ENCODE assay signal across 9 mouse cellular contexts in genomic region chr13:105147795-105148418, GRCm38 (mm10).
DNase-seq lines count a peak whose midpoint lies in the region; ATAC-seq lines count a peak whose summit lies in the region.
"Had no signal": no experiment of that assay in that cellular context is flagged by ENCODE, and none has a peak within 500 bp of the region (broad histone marks: within the 10 kb centered on the region; RNA-seq: fewer than 3 reads in every experiment).

No protein-coding gene starts in this region.

- no peak overlapping the region for H3K27ac ChIP-seq in kidney, embryonic 15.5 days
- no peak overlapping the region for H3K27ac ChIP-seq in neural tube, embryonic 12.5 days
- H3K27ac ChIP-seq in hindbrain, embryonic 16.5 days (ENCODE audit: low read depth, low read length) = no peak overlapping the region

- no peaks in the 10 kb centered on the region for H3K36me3 ChIP-seq in kidney, embryonic 15.5 days
- no peaks in the 10 kb centered on the region for H3K36me3 ChIP-seq in neural tube, embryonic 12.5 days
- no peaks in the 10 kb centered on the region for H3K36me3 ChIP-seq in hindbrain, embryonic 16.5 days (ENCODE audit: control insufficient read depth, insufficient read depth, low read length)

- no peaks in the 10 kb centered on the region for H3K27me3 ChIP-seq in kidney, embryonic 15.5 days
- no peaks in the 10 kb centered on the region for H3K27me3 ChIP-seq in neural tube, embryonic 12.5 days (replicated peaks)
- H3K27me3 ChIP-seq in hindbrain, embryonic 16.5 days (replicated peaks; ENCODE audit: control insufficient read depth, insufficient read depth, low read length) = no peaks in the 10 kb centered on the region

- H3K9me3 ChIP-seq in kidney, embryonic 15.5 days (replicated peaks) = no peaks in the 10 kb centered on the region
- no peaks in the 10 kb centered on the region for H3K9me3 ChIP-seq in neural tube, embryonic 12.5 days
- H3K9me3 ChIP-seq in hindbrain, embryonic 16.5 days (ENCODE audit: control insufficient read depth, low read length) = no peaks in the 10 kb centered on the region

- WGBS in kidney, embryonic 15.5 days = 61% methylated on average over 4 of the region's 4 CpGs
- WGBS in neural tube, embryonic 12.5 days = 51% methylated on average over 4 of the region's 4 CpGs
- 54% methylated on average over 4 of the region's 4 CpGs for WGBS in hindbrain, embryonic 16.5 days

- peaks cover 2% of the 10 kb centered on the region; the same call in 1 of the 2 replicates for H3K4me1 ChIP-seq in kidney, embryonic 15.5 days
- H3K4me1 ChIP-seq in neural tube, embryonic 12.5 days = no peaks in the 10 kb centered on the region
- H3K4me1 ChIP-seq in hindbrain, embryonic 16.5 days (ENCODE audit: control insufficient read depth, insufficient read depth, low read depth, low read length) = no peaks in the 10 kb centered on the region

- H3K4me2 ChIP-seq in kidney, embryonic 15.5 days = no peak overlapping the region
- no peak overlapping the region for H3K4me2 ChIP-seq in neural tube, embryonic 12.5 days (replicated peaks)
- no peak overlapping the region for H3K4me2 ChIP-seq in hindbrain, embryonic 16.5 days (ENCODE audit: low read length)

- no peak overlapping the region for H3K4me3 ChIP-seq in kidney, embryonic 15.5 days (replicated peaks)
- H3K4me3 ChIP-seq in neural tube, embryonic 12.5 days = no peak overlapping the region
- H3K4me3 ChIP-seq in hindbrain, embryonic 16.5 days (ENCODE audit: low read length) = no peak overlapping the region

- ATAC-seq in kidney, embryonic 15.5 days (replicated peaks; ENCODE audit: low FRiP score) = peak; percentile 56
- ATAC-seq in neural tube, embryonic 12.5 days (ENCODE audit: low FRiP score, low read depth) = peak; percentile 41; the same call in 1 of the 2 replicates
- peak; percentile 54 for ATAC-seq in hindbrain, embryonic 16.5 days

- no peak for DNase-seq in kidney, adult 18-20 months
- no peak for DNase-seq in neural tube, embryonic 10.5 days (ENCODE audit: extremely low spot score, low spot score)
- no peak for DNase-seq in adipocyte (ENCODE audit: low spot score)
- no peak for DNase-seq in right cerebral cortex, postnatal 36 days (ENCODE audit: low spot score in 2 of 2)
- DNase-seq: heart, postnatal 36 days; right cerebral cortex, adult 18-20 months had no signal

- no peak overlapping the region for H3K9ac ChIP-seq in kidney, embryonic 15.5 days
- no peak overlapping the region for H3K9ac ChIP-seq in neural tube, embryonic 12.5 days
- H3K9ac ChIP-seq in hindbrain, embryonic 16.5 days (ENCODE audit: low read depth, low read length) = no peak overlapping the region
